Mouse (Mus musculus) 3134 (cell line): ENCODE results near the gene Trpc7.
A peak's percentile ranks its signal among the peaks of the same experiment; 100 is the strongest.

Experiments
- DNase-seq: peaks from one replicate; pipeline ENCODE4 v3.0.0-alpha.2; 2011; ENCODE audit warnings: low spot score; ENCODE audit not compliant: insufficient read length; ENCODE audit errors: extremely low read depth

Trpc7 gene

DNA sequence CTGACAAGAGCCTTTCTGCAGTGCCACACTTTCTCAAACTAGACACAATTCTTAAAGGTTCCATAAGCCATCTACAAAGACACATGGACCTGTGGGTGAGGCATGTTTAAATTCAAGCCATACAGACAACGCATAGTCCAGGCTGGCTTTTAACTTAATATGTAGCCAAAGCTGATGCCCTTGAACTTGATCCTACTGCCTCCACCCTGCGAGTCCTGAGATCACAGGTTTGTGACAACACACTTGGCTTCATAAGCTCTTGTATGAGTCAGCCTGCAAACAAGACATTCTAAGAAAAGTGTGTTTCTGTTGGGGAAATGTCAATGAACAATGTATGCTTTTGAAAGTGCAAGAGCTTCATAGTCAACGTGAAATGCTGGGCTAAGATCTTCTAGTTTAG lies 102.9 kb downstream of the Trpc7 start:
- DNase-seq: no peak

DNA sequence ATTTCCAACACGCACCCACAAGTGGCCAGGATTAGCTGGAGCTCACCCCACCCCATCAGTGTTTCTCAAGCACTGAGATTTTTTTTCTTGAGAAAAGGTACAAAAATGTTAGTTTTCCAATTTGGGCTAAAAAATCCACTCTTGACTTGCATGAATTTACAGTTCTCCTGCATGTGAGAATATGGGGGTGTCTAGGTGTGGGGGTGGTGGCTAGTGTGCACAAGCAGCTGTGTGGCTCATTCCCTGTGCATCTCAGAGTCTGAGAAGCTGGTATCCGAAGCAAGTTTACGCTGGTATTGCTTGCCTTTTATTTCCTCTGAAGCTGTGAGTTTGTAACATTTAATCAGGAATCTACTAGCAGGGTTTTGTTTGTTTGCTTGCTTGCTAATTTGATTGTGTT lies 105.1 kb downstream of the Trpc7 start:
- no peak for DNase-seq

- DNase-seq: no peak
Measured at GRCm38 (mm10) chr13:56782621-56783020, 113.2 kb downstream of the Trpc7 start.

DNA sequence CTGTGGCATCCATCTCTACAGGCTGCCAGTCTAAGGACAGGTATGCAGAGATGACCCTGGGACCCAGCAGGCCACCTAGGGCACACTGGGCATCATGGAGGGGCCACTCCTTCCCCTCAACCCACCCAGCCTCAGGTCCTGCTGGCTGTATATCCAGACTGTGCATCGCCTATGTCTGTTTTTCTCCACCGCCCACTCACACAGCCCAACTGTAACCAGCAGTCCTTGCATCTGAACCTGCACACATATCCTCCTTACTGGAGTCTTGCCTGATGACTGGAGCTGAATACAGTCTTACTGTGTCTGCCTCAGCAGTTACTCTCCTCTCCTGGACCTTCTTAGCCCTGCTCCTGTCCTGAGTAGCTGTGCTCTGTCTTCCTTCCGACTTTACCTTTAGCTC lies 114.1 kb downstream of the Trpc7 start:
- no peak for DNase-seq

- DNase-seq: no peak
Measured at GRCm38 (mm10) chr13:56780746-56781469, 114.9 kb downstream of the Trpc7 start.

GRCm38 (mm10) chr13:56774304-56774703 lies 121.5 kb downstream of the Trpc7 start:
- DNase-seq: no peak

- DNase-seq: no peak
Measured at GRCm38 (mm10) chr13:56773262-56773870, 122.4 kb downstream of the Trpc7 start.

GRCm38 (mm10) chr13:56772592-56772991 lies 123.2 kb downstream of the Trpc7 start:
- DNase-seq: no peak

DNA sequence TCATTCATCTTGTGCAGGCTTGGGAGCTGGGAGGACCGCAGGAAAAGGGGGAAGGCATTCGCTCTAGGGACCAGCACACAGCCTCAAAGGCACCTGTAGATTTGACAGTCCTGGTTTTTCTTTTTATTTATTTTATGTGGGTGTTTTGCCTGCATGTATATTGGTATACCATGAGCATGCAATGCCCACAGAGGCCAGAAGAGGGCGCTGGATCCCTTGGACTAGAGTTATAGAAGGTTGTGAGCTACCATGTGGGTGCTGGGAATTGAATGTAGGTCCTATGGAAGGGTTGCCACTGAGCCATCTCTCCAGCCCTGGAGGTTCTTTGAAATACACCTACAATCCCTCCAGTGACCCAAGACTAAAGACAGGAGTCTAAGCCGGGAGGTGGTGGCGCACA lies 125.0 kb downstream of the Trpc7 start:
- DNase-seq: no peak

- no peak for DNase-seq
Measured at GRCm38 (mm10) chr13:56770136-56770578, 125.6 kb downstream of the Trpc7 start.

GRCm38 (mm10) chr13:56769431-56769830 lies 126.4 kb downstream of the Trpc7 start:
- no peak for DNase-seq

- DNase-seq: no peak
Measured at GRCm38 (mm10) chr13:56766211-56766610, 129.6 kb downstream of the Trpc7 start.

DNA sequence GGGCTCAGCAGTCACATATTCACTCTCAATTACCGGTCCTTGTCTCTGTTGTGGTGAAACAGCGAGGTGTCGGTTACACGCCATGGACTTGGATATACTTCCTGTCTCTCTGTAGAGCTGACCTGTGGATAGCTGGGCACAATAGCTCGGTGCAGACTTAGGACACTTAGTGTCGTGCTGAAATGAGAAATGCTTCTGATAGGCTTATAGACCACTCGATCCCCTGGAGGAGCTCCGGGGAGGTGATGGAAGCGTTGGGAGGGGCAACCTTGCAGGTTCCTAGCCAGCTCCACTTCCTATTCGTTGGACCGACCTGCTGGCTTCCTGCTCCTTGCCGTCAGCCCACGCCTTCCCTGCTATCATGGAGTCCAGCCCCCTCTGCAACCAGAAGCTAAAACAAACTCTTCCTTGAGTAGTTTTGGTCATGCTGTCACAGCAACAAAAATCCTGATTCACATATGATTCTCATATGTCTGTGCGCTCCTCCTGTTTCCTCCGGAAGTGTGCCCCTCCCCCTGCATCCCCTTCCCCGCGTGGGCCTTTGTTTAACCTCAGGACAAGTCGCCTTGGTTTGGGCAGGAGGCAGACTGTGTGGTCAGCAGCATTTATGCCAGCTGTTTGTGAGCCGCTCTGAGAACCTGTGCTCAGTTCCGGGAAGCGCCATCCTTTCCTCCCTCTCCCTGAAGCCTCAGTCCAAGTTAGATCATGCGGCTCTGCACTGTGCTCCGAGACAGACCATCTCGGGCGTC lies 130.3 kb downstream of the Trpc7 start:
- DNase-seq: no peak

DNA sequence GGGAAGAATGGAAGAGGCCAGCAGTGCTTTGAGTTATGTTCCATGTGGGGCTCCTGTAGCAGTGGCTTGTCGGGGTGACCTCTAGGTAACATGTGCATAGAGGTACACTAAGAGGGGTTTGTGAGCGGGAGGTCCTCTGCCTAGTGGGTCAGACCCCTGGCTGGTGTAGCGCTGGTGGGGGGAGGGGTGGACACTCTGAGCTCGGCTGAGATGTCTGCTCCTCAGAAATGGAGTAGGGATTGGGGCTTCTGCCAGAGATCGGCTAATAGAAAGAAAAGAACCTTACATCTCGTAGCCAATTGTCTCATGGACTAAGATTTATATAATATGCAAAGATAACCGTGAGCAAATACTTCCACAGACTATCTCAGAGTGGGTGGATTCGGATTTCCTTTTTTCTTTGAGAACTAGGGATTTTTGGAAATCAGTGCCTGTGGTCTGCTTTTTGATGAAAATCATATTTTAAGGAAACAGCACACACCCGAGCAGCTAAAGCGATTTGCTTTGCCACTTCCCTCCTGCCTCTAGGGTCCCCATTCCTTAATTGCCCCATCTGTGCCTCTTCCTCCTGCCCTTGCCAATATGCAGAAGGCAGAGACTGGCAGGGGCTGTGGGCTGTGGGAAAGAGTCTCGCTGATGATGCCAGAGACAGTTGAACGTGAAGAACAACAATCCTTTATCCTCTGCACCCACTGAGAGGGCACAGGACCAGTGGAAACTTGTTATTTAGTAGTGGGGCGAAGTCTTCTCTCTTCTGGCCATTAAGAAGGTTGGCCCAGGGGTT lies 133.2 kb downstream of the Trpc7 start:
- no peak for DNase-seq

GRCm38 (mm10) chr13:56758492-56758891 lies 137.3 kb downstream of the Trpc7 start:
- peak; percentile 61 for DNase-seq

DNA sequence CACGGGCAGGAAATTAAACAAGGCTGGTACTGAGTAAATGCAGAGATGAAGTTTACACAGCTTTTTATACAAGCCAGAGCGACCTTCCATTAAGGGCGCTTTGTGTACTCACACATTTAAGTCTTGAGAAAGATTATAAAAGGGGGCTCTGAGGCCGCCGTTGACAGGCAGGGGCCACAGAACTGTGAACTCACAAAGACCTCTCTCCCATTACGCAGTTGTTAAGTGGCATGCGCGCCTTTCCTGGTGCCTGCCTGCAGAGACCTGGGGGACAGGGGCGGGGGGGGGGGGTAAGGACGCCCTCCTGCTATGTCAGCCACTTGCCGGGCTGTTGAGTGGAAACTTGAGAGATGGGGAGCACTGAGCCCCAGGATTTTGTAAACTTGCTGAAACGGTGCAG lies 138.6 kb downstream of the Trpc7 start:
- DNase-seq: no peak

- DNase-seq: no peak
Measured at GRCm38 (mm10) chr13:56755871-56756270, 139.9 kb downstream of the Trpc7 start.

DNA sequence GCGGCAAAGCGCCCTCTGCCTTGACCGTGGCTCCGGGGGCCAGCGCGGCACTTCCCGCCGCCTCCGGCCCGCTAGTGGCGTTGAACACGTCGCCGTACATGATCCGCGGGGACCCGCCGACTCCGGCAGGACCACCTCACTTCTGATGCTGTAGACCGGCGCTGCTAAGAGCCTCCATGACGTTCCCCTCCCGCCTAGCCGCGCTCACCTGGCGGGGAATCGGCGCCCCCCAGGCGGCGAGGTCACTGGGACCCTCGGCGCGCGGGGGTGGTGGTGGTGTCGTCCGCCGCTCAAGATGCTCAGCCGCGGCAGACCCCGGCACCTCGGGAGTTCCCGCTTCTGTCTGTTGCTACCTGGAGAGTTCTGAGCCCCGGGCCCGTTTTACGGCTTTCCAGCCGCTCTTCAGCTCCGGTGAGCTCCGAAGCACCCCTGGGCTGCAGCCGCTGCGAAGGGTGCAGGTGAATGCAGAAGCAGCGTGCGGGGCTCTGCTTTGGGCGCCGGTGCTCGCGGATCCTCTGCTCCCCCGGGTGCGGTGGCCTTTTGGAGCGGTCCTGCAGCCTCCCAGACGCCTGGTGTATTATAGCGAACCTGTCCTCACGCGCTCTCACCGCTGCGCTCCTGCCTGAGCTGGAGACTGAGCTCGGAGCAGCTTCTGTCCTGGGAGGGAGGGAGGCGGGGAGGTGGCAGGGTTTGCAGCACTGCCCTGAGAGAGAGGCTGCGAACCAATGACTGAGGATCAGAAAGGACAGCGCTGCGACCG lies 142.4 kb downstream of the Trpc7 start, which contains the start of gene Gm45623:
Gene Gm45623 (minus strand): TSS at position 636 of the 760 bp plus-strand sequence.
- no peak for DNase-seq

- no peak for DNase-seq
Measured at GRCm38 (mm10) chr13:56752474-56753191, 143.2 kb downstream of the Trpc7 start.
